In the genomic region with DNA sequence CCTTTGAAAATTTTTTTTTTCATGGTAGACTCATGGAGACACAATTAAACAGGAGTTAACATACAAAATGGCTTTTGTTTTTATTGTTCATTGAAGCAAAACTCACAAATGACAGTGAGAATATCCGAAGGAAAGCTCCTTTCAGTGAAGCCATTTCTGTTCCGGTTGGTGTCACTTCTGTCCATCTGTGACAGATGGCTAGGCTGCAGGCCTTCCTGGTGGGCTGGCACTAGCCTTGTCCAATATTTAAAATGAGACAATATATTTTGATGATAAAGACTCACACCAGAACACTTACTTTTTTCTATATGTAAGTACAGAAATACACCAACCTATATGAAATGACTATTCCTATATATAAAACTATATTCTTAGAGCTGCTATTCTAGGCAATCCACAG, we compare ENCODE assay signal across 29 mouse cellular contexts.
A peak's percentile ranks its signal among the peaks of the same experiment; 100 is the strongest.
DNase-seq lines count a peak whose midpoint lies in the region; ATAC-seq and TF ChIP-seq lines count a peak whose summit lies in the region.
"Had no signal": no experiment of that assay in that cellular context is flagged by ENCODE, and none has a peak within 500 bp of the region (broad histone marks: within the 10 kb centered on the region; RNA-seq: fewer than 3 reads in every experiment).

No protein-coding gene starts in this region.

- ATAC-seq in hindbrain, postnatal 0 days: no peak
- ATAC-seq in hindbrain, embryonic 13.5 days (ENCODE audit: low FRiP score): no peak
- ATAC-seq in kidney, embryonic 16.5 days (ENCODE audit: low FRiP score, low TSS enrichment): no peak
- ATAC-seq: forebrain, embryonic 13.5 days; midbrain, embryonic 13.5 days had no signal

- H3K4me1 ChIP-seq in hindbrain, postnatal 0 days (ENCODE audit: insufficient read depth, low read length): no peaks in the 10 kb centered on the region
- no peaks in the 10 kb centered on the region for H3K4me1 ChIP-seq in hindbrain, embryonic 13.5 days (replicated peaks)
- no peaks in the 10 kb centered on the region for H3K4me1 ChIP-seq in kidney, embryonic 16.5 days (ENCODE audit: insufficient read depth, low read length)
- H3K4me1 ChIP-seq: forebrain, embryonic 13.5 days; heart, embryonic 13.5 days; hindbrain, embryonic 10.5 days; midbrain, embryonic 13.5 days; neural tube, embryonic 15.5 days; stomach, embryonic 15.5 days had no signal

- no peak overlapping the region for H3K4me3 ChIP-seq in hindbrain, postnatal 0 days (ENCODE audit: low read length)
- H3K4me3 ChIP-seq in hindbrain, embryonic 13.5 days: no peak overlapping the region
- no peak overlapping the region for H3K4me3 ChIP-seq in kidney, embryonic 16.5 days (ENCODE audit: low read length)
- H3K4me3 ChIP-seq: forebrain, embryonic 13.5 days; gastrocnemius, adult 2 months; heart, adult 2 months; heart, embryonic 13.5 days; hindbrain, embryonic 10.5 days; midbrain, embryonic 13.5 days; neural tube, embryonic 15.5 days; stomach, embryonic 15.5 days had no signal

- DNase-seq in hindbrain, postnatal 0 days (ENCODE audit: low spot score): peak; percentile 35
- DNase-seq in cerebellum, adult 18-20 months: peak; percentile 7 to 9
- peak; percentile 4 for DNase-seq in cerebellum, adult 8-10 months
- peak; percentile 60 to 72 for DNase-seq in cerebellum, postnatal 25 days
- DNase-seq in gastrocnemius, postnatal 36 days: no peak
- DNase-seq: adrenal gland, postnatal 25 days; B cell, adult 2 months; gastrocnemius, adult 2 months; heart, adult 2 months; heart, postnatal 10 days; kidney, adult 11 months; kidney, postnatal 4 days; liver; lung, adult 2 months; lung, postnatal 10 days; retina, postnatal 1 day; right cerebral cortex, postnatal 14 days; thymus, postnatal 25 days had no signal

- H3K4me2 ChIP-seq in hindbrain, postnatal 0 days (ENCODE audit: low read depth, low read length): no peak overlapping the region
- no peak overlapping the region for H3K4me2 ChIP-seq in hindbrain, embryonic 13.5 days
- H3K4me2 ChIP-seq in kidney, embryonic 16.5 days (replicated peaks; ENCODE audit: low read depth, low read length): no peak overlapping the region
- H3K4me2 ChIP-seq: forebrain, embryonic 13.5 days; heart, embryonic 13.5 days; midbrain, embryonic 13.5 days; neural tube, embryonic 15.5 days; stomach, embryonic 15.5 days had no signal

- intact Hi-C loops in gastrocnemius, postnatal 36 days (cut with DNase I): no loop called here

- 48% methylated on average over 2 of the region's 2 CpGs for WGBS in hindbrain, postnatal 0 days
- 42% methylated on average over 2 of the region's 2 CpGs for WGBS in hindbrain, embryonic 13.5 days
- WGBS in kidney, embryonic 16.5 days: 52% methylated on average over 2 of the region's 2 CpGs

- H3K9ac ChIP-seq in hindbrain, postnatal 0 days (replicated peaks; ENCODE audit: low read length): no peak overlapping the region
- no peak overlapping the region for H3K9ac ChIP-seq in hindbrain, embryonic 13.5 days
- no peak overlapping the region for H3K9ac ChIP-seq in kidney, embryonic 16.5 days (replicated peaks; ENCODE audit: low read length)
- H3K9ac ChIP-seq: forebrain, embryonic 13.5 days; heart, embryonic 13.5 days; liver, embryonic 14.5 days; midbrain, embryonic 13.5 days; neural tube, embryonic 15.5 days; stomach, embryonic 15.5 days had no signal

- no peak for TF ChIP-seq CTCF in hindbrain, postnatal 0 days (IDR thresholded peaks at IDR 0.05; ENCODE audit: low read depth)

- no peaks in the 10 kb centered on the region for H3K27me3 ChIP-seq in hindbrain, postnatal 0 days (ENCODE audit: insufficient read depth, low read length)
- H3K27me3 ChIP-seq in hindbrain, embryonic 13.5 days: no peaks in the 10 kb centered on the region
- H3K27me3 ChIP-seq in kidney, embryonic 16.5 days (ENCODE audit: insufficient read depth, low read length): no peaks in the 10 kb centered on the region
- H3K27me3 ChIP-seq: forebrain, embryonic 13.5 days; heart, embryonic 13.5 days; midbrain, embryonic 13.5 days; neural tube, embryonic 15.5 days; stomach, embryonic 15.5 days had no signal

- H3K27ac ChIP-seq in hindbrain, postnatal 0 days: no peak overlapping the region
- no peak overlapping the region for H3K27ac ChIP-seq in hindbrain, embryonic 13.5 days
- H3K27ac ChIP-seq in kidney, embryonic 16.5 days (ENCODE audit: low read length): no peak overlapping the region
- H3K27ac ChIP-seq: forebrain, embryonic 13.5 days; gastrocnemius, adult 2 months; heart, adult 2 months; heart, embryonic 13.5 days; hindbrain, embryonic 10.5 days; kidney, postnatal 0 days; liver, embryonic 14.5 days; macrophage; midbrain, embryonic 13.5 days; neural tube, embryonic 15.5 days; stomach, embryonic 15.5 days had no signal

- H3K9me3 ChIP-seq in hindbrain, postnatal 0 days (ENCODE audit: low read length): no peaks in the 10 kb centered on the region
- H3K9me3 ChIP-seq in hindbrain, embryonic 13.5 days: no peaks in the 10 kb centered on the region
- H3K9me3 ChIP-seq in kidney, embryonic 16.5 days (ENCODE audit: low read length): no peaks in the 10 kb centered on the region
- H3K9me3 ChIP-seq: forebrain, embryonic 13.5 days; heart, embryonic 13.5 days; hindbrain, embryonic 10.5 days; midbrain, embryonic 13.5 days; neural tube, embryonic 15.5 days; stomach, embryonic 15.5 days had no signal

- no peaks in the 10 kb centered on the region for H3K36me3 ChIP-seq in hindbrain, postnatal 0 days (ENCODE audit: insufficient read depth, low read length)
- H3K36me3 ChIP-seq in hindbrain, embryonic 13.5 days: no peaks in the 10 kb centered on the region
- H3K36me3 ChIP-seq in kidney, embryonic 16.5 days (ENCODE audit: insufficient read depth, low read length): no peaks in the 10 kb centered on the region
- H3K36me3 ChIP-seq: heart, embryonic 13.5 days; hindbrain, embryonic 10.5 days; midbrain, embryonic 13.5 days; neural tube, embryonic 15.5 days; stomach, embryonic 15.5 days had no signal

Comparison
In these comparisons a context has a peak if more than half of its experiments do, and no peak if none do; other contexts are left out.
1. DNase-seq: peak in hindbrain, postnatal 0 days (single experiment), cerebellum, adult 18-20 months (2 of 2), cerebellum, adult 8-10 months (single experiment) and cerebellum, postnatal 25 days (2 of 2); none in gastrocnemius, postnatal 36 days (0 of 2).